Mouse (Mus musculus): ENCODE results near the gene Sec61b. TPM values are rescaled to one million over a fixed set of nuclear protein-coding genes. Genes with fewer than 3 reads are reported as not detected.

The Sec61b gene
- polyA plus RNA-seq, 1 experiment from 2014 or later = 313 TPM

Other genes with a start within 250 kb of the Sec61b start
- 82.8 and 85.4 TPM in 2 replicates for gene Tgfbr1, start 121.4 kb upstream of the Sec61b start, polyA plus RNA-seq (2016; fragmentation: Nextera tagmentation; extraction: Ambion mirVana)
- 194 and 198 TPM in 2 replicates for gene Alg2, start 325 bp upstream of the Sec61b start, polyA plus RNA-seq (2016; fragmentation: Nextera tagmentation; extraction: Ambion mirVana)

Data from neural tube, embryonic 12.5 days (tissue).